Mouse (Mus musculus) heart, postnatal 0 days (tissue): Measurements from ENCODE around the gene Mpp6.

Source experiments
- CTCF ChIP-seq: IDR thresholded peaks from 2 replicates; pipeline ENCODE4 v1.5.1; 2016; ENCODE audit warnings: antibody characterized with exemption, control low read depth, low read depth
- EP300 ChIP-seq: IDR thresholded peaks from 2 replicates; pipeline ENCODE4 v1.6.1; 2016; ENCODE audit warnings: antibody characterized with exemption, low read depth

- TF ChIP-seq CTCF: no peak
- TF ChIP-seq EP300: no peak
These were observed 65.7 kb downstream of the Mpp6 start for GRCm38 (mm10) chr6:50175736-50176135.
